Mouse (Mus musculus) lung, adult 10 weeks (tissue): ENCODE data around the gene Wnk4. TPM values are rescaled to one million over a fixed set of nuclear protein-coding genes. Genes with fewer than 3 reads are reported as not detected.

Source experiments
- polyA plus RNA-seq: library from polyadenylated mRNA; stranded (reverse); fragments of 350-450 nt; fragmentation: Illumina TruSeq; extraction: RNeasy Lipid Tissue Mini Kit (QIAGEN cat#74804); gene quantifications from one replicate; pipeline ENCODE4 v1.2.3, GENCODE M21; 2014; ENCODE audit warnings: low read depth, low replicate concordance; ENCODE audit not compliant: insufficient read depth

The Wnk4 gene
- polyA plus RNA-seq = 9.4 TPM

GRCm38 (mm10) chr11:101259948-101260825, at the start of gene Wnk4:
TSS of gene Wnk4 (plus strand) at chr11:101260567.

GRCm38 (mm10) chr11:101226065-101226701, 34.2 kb upstream of the Wnk4 start, which contains the start of gene Ezh1:
TSS of gene Ezh1 (minus strand) at chr11:101226463.

DNA sequence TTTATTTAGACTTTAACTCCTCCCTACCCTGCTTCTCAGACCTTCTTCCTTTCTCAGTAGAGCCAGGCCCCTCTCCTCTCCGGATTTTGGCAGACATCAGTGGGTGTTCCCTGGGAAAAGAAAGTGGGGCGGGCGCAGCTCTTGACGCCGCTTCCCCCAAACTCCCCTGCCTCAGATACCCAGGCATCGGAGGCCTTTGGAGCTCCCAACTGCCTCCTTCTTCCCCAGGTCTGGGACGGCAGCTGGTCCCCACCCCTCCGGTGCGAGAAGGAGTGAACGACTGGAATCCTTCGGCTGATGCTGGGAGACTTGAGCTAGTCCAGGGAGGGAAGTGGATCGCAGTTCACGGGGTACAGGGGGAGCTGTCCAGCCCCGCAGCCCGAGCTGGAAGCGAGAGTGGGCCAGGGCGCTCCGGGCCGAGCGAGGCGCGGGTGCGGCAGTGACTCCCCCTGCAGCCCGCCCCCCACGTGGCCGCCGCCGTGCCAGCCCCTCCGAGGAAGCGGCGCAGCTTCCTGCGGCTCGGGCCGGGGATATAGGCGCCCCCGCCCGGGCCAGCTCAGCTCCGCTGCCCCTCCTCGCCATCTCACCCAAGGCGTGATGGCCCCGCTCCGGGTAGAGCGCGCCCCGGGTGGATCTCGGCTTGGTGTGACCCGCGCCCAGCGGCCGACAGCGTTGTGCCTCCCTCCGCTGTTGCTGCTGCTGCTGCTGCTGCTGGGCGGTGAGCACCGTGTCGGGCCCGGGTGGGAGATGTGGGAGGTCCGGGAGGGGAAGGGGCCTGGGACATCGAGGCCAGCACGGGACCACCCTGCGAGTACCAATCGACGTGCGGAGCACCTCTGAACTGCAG, 14.3 kb upstream of the Wnk4 start, which contains the start of gene Ramp2:
Ramp2 (plus strand) TSS at position 174 of the 847 bp plus-strand sequence.

DNA sequence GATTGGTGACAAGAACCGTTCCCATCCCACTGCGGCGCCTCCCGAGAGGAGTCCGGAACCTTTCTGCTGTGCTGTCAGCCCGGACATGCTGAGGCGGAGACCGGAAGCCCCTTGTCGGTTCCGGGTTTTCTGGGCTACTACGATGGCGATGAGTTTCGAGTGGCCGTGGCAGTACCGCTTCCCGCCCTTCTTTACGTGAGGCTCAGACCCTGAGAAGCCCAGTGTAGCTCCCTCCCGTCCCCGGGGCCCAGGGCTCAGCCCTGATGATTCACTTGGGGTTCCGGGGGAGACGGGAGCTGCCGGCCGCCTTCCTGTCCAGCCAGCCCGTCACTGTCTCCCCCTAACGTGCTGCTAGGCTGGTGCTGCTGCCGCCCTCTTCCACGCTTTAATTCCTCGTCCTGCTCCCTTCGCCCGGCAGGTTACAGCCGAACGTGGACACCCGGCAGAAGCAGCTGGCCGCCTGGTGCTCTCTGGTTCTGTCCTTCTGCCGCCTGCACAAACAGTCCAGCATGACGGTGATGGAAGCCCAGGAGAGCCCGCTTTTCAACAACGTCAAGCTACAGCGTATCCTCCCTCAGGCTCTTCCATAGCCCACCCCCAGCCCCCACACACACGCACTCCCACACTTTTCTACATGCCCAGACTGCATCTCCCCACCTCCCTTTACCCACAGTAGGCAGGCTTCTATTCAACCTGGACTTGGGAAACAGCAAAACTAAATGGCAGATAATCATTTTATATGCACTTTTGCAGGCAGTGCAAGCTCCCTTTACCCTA, 6.6 kb upstream of the Wnk4 start, which contains the start of gene Vps25:
Vps25 (plus strand) TSS at position 95 of the 777 bp plus-strand sequence.

GRCm38 (mm10) chr11:101278223-101279192, 18.1 kb downstream of the Wnk4 start, which contains the start of the genes Cntd1 and Coa3:
TSS of gene Cntd1 (plus strand) at chr11:101279012.
TSS of gene Coa3 (minus strand) at chr11:101279114.

DNA sequence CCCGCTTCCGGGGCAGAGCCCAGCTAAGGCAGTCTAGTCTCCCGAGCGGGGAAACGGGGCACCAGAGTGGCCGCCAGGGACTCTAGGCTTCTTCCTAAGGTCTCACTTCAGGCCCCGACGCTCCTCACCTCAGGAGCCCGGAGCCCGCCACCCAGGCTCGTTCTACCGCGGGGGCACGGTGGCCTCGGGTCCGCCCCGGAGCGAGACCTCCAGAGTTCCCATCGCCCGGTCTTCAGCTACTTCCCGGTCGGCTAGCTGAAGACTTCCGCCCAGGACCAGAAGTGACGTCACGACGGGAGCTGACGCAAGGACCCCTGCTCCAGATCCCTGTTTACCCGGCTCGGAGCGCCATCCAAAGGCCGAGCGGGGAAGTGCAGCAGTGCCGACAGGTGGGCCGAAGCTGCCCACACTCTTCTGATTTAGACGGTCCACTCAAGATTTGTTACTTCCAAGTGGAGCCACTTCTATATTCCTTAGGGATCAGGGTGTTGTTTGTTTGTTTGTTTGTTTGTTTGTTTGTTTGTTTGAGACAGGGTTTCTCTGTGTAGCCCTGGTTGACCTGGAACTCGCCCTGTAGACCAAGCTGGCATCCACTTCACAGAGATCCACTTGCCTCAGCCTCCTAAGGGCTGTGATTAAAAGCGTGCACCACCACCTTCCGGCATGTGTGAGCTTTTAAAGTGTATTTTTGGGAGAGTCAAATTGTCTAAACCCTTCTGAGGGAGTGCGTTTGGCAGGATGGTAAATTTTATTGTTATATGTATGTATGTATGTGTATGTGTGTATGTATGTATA, 41.8 kb downstream of the Wnk4 start, which contains the start of gene Becn1:
Becn1 (minus strand) TSS at position 283 of the 795 bp plus-strand sequence.

DNA sequence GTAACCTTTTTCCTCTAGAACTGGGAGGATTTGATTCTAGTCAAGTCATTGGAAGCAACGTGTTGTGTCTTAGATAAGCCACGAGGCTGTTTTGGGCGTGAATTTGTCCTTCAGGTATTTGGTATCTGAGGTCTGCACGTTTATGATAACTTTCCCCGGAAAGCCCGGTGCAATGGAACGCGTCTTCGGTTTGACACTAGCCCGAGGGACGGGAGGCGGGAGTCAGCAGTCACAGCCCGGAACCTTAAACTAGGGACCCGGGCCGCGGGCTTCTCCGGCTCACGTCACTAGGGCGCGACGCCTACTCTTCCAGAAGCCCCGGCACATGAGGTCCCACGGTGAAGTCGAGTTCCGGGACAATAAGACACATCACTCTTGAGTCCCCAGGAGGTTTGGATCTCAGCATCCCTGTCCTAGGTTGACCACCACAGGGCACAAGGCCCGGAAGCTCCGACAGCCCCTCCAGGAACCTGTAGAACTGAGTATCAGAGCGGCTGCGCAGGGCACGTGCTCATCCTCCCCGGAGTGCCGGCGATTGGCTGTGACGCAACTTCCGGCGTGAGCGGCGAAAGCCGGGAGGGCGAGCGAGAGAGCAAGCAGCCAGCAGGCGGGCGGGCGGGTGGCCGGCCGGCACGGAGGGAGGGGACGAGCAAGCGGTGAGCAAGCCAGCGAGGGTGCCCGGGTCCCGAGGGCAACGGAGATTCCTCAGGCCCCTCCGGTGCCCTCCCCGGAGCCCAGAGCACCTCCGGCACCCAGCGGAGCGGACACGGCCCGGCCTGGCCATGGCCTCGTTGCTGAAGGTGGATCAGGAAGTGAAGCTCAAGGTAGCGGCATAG, 55.5 kb downstream of the Wnk4 start, which contains the start of gene Psme3:
Psme3 (plus strand) TSS at position 549 of the 836 bp plus-strand sequence.

DNA sequence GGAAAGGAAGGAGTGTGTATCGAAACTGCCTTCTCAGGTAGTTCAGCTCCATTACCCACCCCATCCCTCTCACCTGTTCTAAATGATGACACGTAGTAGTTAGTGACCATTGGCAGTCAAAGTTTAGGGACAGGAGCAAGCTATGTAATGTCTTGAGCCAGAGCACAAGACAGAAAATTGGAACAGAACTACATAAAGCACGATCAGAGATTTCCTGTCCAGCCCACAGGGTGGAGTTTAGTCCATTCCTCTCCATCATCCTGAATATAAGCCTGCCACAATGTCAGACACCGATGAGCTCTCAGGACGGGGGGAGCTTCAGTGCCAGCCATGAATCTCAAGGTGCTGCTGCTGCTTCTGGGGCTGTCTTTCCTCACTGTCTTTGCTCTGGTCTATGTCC, 64.4 kb downstream of the Wnk4 start, which contains the start of gene Aoc2:
Aoc2 (plus strand) TSS at position 301 of the 400 bp plus-strand sequence.

Other genes with a start within 250 kb of the Wnk4 start
- 10.0 TPM for gene Naglu, start 190.6 kb upstream of the Wnk4 start, polyA plus RNA-seq
- 0.35 TPM for gene Hsd17b1, start 182.2 kb upstream of the Wnk4 start, polyA plus RNA-seq
- 19.9 TPM for gene Coasy, start 178.0 kb upstream of the Wnk4 start, polyA plus RNA-seq
- gene Mlx, start 173.3 kb upstream of the Wnk4 start, polyA plus RNA-seq = 33.0 TPM
- gene Psmc3ip, start 165.1 kb upstream of the Wnk4 start, polyA plus RNA-seq = 6.5 TPM
- 36.3 TPM for gene Retreg3, start 140.7 kb upstream of the Wnk4 start, polyA plus RNA-seq
- 16.8 TPM for gene Tubg1, start 140.6 kb upstream of the Wnk4 start, polyA plus RNA-seq
- 1.1 TPM for gene Tubg2, start 104.7 kb upstream of the Wnk4 start, polyA plus RNA-seq
- 0.62 TPM for gene Cntnap1, start 90.0 kb upstream of the Wnk4 start, polyA plus RNA-seq
- gene Plekhh3, start 89.2 kb upstream of the Wnk4 start, polyA plus RNA-seq = 10.0 TPM
- gene Ccr10, start 85.1 kb upstream of the Wnk4 start, polyA plus RNA-seq = 0.13 TPM
- gene Ezh1, start 34.1 kb upstream of the Wnk4 start, polyA plus RNA-seq = 23.4 TPM
- gene Ramp2, start 14.5 kb upstream of the Wnk4 start, polyA plus RNA-seq = 682 TPM
- gene Vps25, start 6.9 kb upstream of the Wnk4 start, polyA plus RNA-seq = 121 TPM
- 0.25 TPM for gene Cntd1, start 18.4 kb downstream of the Wnk4 start, polyA plus RNA-seq
- gene Coa3, start 18.5 kb downstream of the Wnk4 start, polyA plus RNA-seq = 157 TPM
- 89.2 TPM for gene Becn1, start 41.7 kb downstream of the Wnk4 start, polyA plus RNA-seq
- 33.8 TPM for gene Psme3, start 55.6 kb downstream of the Wnk4 start, polyA plus RNA-seq
- gene Aoc2, start 64.5 kb downstream of the Wnk4 start, polyA plus RNA-seq = 0.70 TPM
- gene Aoc3, start 70.0 kb downstream of the Wnk4 start, polyA plus RNA-seq = 4.7 TPM
- not detected for gene G6pc, start 107.0 kb downstream of the Wnk4 start, polyA plus RNA-seq
- 26.8 TPM for gene Aarsd1, start 157.0 kb downstream of the Wnk4 start, polyA plus RNA-seq
- 2.7 TPM for gene Gm27029, start 164.2 kb downstream of the Wnk4 start, polyA plus RNA-seq
- 10.9 TPM for gene Rundc1, start 164.5 kb downstream of the Wnk4 start, polyA plus RNA-seq
- 5.4 TPM for gene Ptges3l, start 164.8 kb downstream of the Wnk4 start, polyA plus RNA-seq
- gene Rpl27, start 181.7 kb downstream of the Wnk4 start, polyA plus RNA-seq = 823 TPM
- 80.7 TPM for gene Ifi35, start 187.8 kb downstream of the Wnk4 start, polyA plus RNA-seq
- gene Rnd2, start 204.4 kb downstream of the Wnk4 start, polyA plus RNA-seq = 19.0 TPM
- 86.7 TPM for gene Vat1, start 205.7 kb downstream of the Wnk4 start, polyA plus RNA-seq